Mouse (Mus musculus) ES-Bruce4 (cell line): ENCODE results near the gene Sox18.

Experiments used
- CTCF ChIP-seq: IDR thresholded peaks from one replicate; pipeline ENCODE4 v1.8.1; 2011; ENCODE audit warnings: low read depth, low read length
- POLR2A ChIP-seq: IDR thresholded peaks from one replicate; pipeline ENCODE4 v1.8.1; 2011; ENCODE audit warnings: low read length; ENCODE audit not compliant: insufficient read depth

GRCm38 (mm10) chr2:181715382-181715781 lies 43.9 kb upstream of the Sox18 start:
- no peak for TF ChIP-seq POLR2A
- no peak for TF ChIP-seq CTCF
